Mouse (Mus musculus): ENCODE measurements at regions not wholly inside any gene's neighbourhood (a gene's known extent, or its start where the extent isn't known, plus 50 kb on each side); places are given as distances from the start of the nearest gene placed in this dataset.

- DNase-seq: no peak
These were observed 62.8 kb upstream of the Cacna2d3 start for GRCm38 (mm10) chr14:29784506-29784905.

DNA sequence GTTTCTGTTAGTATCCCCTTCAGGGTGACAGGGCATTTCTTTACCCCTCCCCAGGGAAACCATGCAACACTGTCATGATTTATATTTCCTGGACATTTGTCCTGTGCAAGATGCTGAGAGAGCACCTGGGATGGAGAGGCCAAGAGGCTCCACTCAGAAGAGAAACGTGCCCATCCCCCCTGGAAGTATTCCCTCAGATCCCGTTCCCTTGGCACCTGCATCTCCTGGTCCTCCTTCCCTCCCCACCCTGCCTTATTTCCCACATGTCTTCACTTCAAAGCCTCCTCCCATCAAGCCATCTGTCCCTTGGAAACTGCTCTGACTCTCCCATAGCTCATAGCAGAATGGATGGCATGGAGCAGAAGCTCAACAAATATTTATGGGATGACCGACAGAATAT lies 64.8 kb upstream of the Cacna2d3 start:
- no peak for DNase-seq

DNA sequence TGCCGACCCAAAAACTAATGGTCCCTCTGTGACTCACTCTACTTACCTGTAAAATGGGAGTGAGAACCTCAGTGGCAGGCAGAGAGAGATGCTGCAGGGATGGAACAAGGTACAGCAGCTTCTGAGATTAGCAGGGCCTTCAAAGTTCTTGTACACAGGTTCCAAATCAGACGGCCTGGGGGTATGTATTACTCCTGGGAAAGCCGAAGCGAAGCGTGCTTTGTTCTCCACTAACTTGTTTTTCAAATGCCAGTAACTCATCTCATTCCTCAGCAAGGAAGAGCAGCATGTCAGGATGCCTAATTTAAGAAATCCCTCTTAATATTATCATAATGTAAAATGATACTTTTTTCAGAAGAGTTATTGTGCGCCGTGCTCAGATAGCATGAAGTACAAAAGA lies 66.1 kb upstream of the Cacna2d3 start:
- DNase-seq: no peak

DNA sequence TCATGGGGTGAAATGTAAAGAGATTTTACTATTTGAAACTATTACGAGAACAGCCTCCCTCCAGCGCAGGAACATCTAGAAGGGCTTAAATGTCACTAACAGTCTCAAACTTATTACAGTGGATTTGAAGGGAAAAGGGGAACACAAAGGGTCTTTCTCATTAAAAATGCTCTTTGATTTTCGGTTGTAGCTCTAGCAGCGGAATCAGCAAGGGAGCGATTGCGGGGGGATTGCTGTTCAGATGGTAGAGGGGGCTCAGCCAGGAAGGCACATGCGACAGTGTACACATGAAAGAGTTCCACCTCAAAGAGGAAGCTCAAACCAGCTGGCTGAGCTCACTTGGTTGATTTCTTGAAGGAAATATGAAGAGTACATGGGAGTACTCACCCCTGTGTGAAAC lies 66.7 kb upstream of the Cacna2d3 start:
- DNase-seq: no peak

- DNase-seq: no peak
These were observed 73.7 kb upstream of the Cacna2d3 start for GRCm38 (mm10) chr14:29795325-29795724.

DNA sequence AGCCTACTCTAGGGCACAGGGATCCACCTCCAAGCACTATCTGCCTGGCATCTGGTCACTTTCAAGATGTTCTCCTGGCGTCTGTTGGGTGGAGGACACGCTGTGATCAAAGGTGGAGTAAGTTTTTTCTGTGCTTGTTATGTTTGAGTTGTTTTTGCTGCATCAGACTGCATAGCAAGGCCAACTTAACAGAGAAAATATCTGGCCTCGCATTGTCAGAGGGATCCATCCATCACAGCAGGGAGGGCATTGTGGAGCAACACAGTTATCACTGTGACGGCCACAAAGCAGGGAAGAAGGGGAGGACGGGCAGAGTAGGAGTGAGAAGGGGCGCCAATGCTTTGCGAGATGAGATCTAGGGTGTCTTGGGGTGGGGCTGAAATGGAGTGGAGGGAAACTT lies 74.7 kb upstream of the Cacna2d3 start:
- no peak for DNase-seq

GRCm38 (mm10) chr14:29799852-29800251 lies 78.2 kb upstream of the Cacna2d3 start:
- no peak for DNase-seq

- no peak for DNase-seq
These were observed 83.6 kb upstream of the Cacna2d3 start for GRCm38 (mm10) chr14:29805234-29805633.

DNA sequence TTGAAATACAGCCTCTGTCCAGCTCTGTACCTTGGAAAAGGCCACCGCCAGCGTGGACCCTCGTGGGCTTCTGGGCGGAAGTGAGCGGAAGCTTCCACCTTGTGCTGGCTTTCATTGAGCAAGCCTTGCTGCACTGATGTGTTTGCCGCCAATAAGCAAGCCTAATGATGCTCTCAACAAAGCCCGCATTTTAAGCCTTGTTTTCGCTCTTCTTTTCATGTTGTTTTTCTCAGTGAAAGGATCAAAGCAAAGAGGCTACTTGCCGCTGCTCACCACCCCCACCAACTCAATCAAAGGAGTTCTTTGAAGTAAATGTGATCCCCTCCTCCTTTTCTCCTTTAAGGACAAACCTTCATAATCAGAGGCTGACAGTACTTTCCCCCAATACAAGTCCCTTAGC lies 86.2 kb upstream of the Cacna2d3 start:
- DNase-seq: no peak

DNA sequence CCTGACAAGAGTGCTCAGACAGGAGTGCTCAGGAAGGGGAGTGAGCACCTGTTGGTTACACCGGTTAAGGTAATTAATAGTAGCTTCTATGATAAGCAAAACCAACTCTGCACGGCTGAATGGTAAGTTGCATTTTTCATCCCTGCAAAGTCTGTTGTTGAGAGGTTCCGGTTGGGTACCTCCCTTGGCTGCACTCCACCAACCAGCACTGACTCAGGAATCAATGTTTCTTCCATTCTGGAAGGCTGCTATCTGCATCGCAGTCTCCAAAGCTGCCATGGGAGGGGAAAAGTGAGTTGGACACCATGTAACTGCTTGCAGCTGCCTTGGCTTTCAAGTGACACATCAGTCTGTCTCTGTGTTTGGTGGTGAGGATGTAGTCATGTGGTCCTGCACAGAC lies 93.0 kb upstream of the Cacna2d3 start:
- no peak for DNase-seq

DNA sequence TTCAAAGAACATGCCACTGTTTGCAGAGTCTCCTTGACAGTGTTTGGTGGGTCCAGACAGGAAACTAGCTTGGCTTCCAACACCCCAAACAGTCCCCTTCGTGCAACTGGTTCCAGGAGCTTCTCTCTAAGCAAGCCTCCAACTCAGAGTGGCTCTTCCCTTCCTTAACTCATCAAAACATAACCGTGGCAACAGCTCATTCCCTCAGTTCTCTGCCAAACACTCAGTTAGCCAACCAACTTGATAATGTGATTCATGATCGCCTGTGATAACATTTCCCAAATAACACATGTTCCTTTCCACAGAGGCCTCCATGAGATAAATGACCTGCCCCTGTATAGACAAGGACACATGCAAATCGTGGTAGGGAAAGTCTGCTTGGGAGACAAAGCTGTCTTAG lies 95.9 kb upstream of the Cacna2d3 start:
- DNase-seq: peak; percentile 11 to 53

GRCm38 (mm10) chr14:29818251-29818650 lies 96.6 kb upstream of the Cacna2d3 start:
- no peak for DNase-seq

DNA sequence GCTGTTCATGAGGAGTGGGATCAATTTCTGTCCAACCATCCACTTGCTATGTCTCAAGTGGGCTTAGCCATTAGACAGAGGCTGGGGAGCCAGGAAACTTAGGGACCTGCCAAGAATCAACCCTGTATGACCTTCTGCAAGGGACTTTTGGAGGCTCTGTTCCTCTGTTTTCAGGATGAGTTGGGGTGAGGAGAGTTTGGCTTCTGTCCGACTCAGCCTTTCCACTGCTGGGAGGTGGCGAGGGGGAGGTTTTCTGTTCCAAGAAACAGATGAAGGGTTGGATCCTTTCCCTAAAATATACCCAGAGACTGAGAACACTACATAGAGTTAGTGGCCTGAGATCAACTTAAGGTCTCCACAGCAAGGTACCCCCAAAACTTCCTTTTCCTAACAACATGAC lies 97.1 kb upstream of the Cacna2d3 start:
- DNase-seq: no peak

DNA sequence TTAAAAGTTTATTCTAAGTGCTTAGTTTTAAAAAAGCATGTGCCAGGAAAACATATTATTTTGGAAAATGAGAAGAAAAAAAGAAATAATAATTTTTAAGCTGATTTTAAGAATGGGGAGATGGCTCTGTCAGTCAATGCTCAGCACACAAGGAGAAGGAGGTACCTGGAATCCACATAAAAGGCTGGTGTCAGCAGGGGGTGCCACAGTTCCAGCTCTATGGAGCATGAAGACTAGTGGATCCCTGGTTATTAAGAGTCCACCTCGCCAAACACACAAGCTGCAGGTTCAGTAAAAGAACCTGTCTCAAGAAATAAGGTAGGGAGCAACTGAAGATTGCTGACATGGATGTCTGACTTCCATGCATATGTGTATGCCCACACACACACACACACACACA lies 115.4 kb upstream of the Cacna2d3 start:
- no peak for DNase-seq

DNA sequence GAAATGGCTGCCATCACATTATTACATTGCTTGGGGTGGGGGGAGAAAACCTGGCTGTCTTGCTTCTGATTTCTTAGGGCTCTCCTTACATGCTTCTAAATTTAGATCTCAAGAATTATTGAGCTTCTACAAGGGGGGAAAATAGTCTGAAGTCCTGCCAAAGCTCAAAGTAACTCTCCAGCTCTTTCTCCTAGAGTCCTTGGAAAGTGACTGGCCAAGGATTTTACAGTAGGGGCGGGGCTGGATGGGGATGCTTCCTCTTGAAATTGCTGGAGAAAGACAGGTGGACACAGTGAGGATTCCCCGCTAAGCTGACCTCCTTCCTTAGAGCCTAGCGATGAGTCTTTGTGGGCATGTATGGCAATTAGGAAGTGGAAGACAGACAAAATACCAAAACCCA lies 117.9 kb upstream of the Cacna2d3 start:
- DNase-seq: no peak

DNA sequence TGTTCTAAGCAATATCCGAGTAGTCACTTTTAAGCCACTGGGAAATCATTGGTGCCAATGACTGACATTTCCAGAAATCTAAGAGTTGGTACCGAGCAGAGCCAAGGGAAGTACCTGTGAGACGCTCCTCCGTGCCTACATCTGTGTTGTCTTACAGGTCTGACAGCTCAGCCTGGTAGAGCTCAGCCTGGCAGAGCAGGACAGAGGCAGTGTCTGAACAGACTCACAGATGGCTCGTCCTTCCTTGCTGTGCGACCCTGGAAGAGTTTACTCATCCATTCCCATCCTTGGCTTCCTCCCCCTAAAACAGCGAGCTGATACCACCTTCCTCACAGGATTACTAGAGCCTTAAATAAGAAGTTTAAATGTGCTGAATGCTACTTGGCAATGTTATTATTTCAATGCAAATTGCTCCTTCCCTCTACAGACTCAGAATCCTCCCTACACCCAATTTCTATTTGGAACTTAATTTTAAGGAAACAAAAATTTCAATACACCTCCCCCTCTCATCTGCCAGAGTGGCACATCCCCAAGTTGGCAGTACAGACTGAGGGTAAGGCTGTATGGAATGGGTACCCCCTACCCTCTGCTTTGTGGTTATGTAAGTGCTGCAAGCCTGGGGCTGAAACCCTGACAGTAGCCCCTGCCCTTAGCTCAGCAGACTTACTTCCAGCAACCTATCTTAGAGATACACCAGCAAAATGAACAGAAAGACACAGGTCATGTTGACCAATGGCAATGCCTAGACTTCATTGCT lies 119.9 kb upstream of the Cacna2d3 start:
- no peak for DNase-seq

- DNase-seq: no peak
These were observed 120.4 kb upstream of the Selenok start for GRCm38 (mm10) chr14:29847661-29848060.

DNA sequence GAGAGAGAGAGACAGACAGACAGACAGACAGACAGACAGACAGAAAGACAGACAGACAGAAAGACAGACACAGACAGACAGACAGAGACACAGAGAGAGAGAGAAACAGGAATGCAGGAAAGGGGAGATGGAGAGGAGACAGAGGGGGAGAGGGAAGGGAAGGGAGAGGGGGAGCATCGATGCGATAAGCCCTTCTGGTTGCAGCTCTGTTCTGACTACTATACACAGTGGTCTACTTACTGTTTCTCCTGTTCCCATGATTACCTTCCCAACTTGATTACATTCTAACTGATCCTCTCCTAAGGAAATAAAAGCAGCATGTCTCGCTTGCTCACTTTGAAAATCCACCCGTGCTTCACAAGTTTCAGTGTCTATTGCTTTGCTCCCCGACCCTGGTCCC lies 116.8 kb upstream of the Selenok start:
- DNase-seq: no peak

DNA sequence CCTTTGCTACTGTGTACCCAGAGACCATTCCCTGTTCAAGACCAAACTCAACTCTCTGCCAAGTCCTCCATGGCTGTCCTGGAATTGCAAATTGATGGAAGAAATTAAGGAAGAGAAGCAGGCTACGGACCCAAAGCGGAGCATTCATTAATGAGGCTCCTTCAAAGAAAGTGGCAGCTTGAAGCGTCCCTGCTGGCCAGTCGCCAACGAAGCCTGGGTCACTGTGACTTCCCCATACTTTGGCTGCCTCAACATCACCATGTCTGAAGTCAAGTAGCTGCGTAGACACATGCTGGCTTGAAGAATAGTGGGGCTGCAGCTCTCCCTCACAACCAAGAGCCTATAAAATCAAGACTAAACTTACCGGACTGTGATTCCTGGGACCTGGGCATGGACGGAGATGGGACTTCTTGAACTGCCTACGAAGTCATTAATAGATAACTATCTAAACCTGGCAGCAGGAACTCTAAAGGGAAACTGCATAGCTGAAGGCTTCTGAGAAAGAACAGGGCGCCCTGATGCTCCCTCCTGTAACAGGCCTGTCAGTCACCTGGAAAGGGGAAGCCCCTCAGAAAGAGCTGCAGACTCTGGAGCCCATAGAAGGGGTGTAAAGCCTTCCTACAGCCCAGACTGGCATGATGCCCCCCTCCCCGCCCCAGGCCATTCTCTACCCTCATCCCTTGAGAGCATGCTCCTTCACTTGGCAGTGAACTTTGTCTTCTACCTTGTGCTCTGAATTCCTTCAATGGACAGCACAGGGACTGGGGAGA lies 116.0 kb upstream of the Selenok start:
- DNase-seq: peak in 1 of 2 experiments; percentile 42

DNA sequence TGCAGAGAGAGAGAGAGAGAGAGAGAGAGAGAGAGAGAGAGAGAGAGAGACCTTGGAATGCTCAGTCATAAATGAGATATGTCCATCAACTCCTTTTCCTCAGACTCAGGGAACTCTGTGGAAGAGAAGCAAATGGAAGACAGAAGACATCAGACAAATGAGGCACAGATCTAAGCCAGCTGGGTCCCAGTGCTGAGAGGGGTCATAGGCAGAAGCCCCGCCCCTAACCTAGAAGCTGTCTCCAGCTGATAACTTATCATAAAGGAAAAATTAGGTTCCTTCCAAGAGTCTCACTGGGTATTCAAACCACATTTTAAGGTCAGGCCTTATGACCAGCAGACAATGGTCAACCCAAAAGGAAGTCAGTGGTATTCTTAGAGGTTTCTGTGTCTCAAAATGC lies 106.1 kb upstream of the Selenok start:
- no peak for DNase-seq

GRCm38 (mm10) chr14:29866455-29867275 lies 101.4 kb upstream of the Selenok start:
- no peak for DNase-seq

DNA sequence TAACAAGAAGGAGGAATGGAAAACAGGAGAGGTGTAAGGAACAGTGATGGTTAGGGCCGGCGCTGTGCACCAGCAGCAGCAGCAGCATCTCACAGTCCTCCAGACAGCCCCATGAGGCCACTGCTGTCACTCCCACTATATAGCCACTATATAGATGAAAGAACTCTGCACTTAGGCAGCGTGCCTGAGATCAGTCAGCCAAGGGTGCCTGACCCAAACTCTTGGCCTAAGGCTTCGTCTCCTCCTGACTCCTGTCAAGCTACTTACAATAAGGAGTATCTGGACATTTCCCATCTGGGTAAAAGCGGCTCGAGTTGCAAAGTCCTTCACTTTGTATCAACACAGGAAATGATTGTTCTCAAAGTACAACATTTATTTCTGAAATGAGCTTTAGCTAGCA lies 100.8 kb upstream of the Selenok start:
- DNase-seq: peak; percentile 45 to 86

- DNase-seq: no peak
These were observed 98.2 kb upstream of the Selenok start for GRCm38 (mm10) chr14:29869930-29870329.

DNA sequence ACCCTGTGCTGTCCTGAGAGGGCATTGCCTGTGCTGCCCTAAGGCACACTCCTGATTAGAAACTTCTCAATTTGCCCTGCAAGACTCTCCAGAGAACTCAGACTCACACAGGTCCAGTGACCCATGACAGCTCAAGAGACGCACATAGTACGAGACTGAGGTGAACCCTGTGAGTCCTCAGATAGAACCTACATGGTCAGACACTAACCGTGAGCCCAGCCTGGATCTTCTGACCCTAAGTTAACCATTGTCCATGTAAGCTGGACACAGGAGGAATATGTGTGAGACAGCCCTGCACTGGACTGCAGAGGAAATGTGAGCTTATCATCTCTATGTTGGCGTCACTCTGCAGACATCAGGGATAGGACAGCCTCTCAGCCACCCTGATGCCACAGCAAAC lies 91.4 kb upstream of the Selenok start:
- DNase-seq: no peak
